Mouse (Mus musculus) intestine, postnatal 0 days (tissue): ENCODE results near the gene Lcat. TPM values are rescaled to one million over a fixed set of nuclear protein-coding genes. Genes with fewer than 3 reads are reported as not detected.

Experiments
- ATAC-seq: fragments of 200-750 bp; cut with Nextera tagmentation; 2 replicates; pipeline ENCODE4 v1.8.0; 2017; ENCODE audit warnings: mild to moderate bottlenecking, moderate TSS enrichment, moderate library complexity
- H3K27ac ChIP-seq: fragments of 300-500 bp; sonication (generic); 2 replicates; pipeline ENCODE4 v1.5.1; 2014; ENCODE audit warnings: mild to moderate bottlenecking, low read depth, low read length, moderate library complexity
- H3K27me3 ChIP-seq: fragments of 300-500 bp; sonication (generic); replicated peaks from 2 replicates; pipeline ENCODE4 v1.6.1; 2014; ENCODE audit warnings: low read length, mixed read lengths; ENCODE audit not compliant: control insufficient read depth, insufficient read depth
- H3K36me3 ChIP-seq: fragments of 300-500 bp; sonication (generic); 2 replicates; pipeline ENCODE4 v1.6.1; 2014; ENCODE audit warnings: mild to moderate bottlenecking, moderate library complexity; ENCODE audit not compliant: control insufficient read depth, insufficient read depth
- H3K4me1 ChIP-seq: fragments of 300-500 bp; sonication (generic); replicated peaks from 2 replicates; pipeline ENCODE4 v1.6.1; 2014; ENCODE audit warnings: antibody characterized with exemption, low read length, mixed read lengths; ENCODE audit not compliant: control insufficient read depth, insufficient read depth
- H3K4me2 ChIP-seq: fragments of 300-500 bp; sonication (generic); replicated peaks from 2 replicates; pipeline ENCODE4 v1.6.1; 2014; ENCODE audit warnings: low read depth, mild to moderate bottlenecking, moderate library complexity
- H3K4me3 ChIP-seq: fragments of 300-500 bp; sonication (generic); 2 replicates; pipeline ENCODE4 v1.5.1; 2014; ENCODE audit warnings: low read depth, low read length
- H3K9ac ChIP-seq: fragments of 300-500 bp; sonication (generic); 2 replicates; pipeline ENCODE4 v1.6.1; 2014; ENCODE audit warnings: mild to moderate bottlenecking, low read depth, low read length
- H3K9me3 ChIP-seq: fragments of 300-500 bp; sonication (generic); 2 replicates; pipeline ENCODE4 v1.6.1; 2016; ENCODE audit warnings: mixed run types; ENCODE audit not compliant: control insufficient read depth
- CTCF ChIP-seq: sonication (generic); IDR thresholded peaks from 2 replicates; pipeline ENCODE4 v1.5.1; 2016; ENCODE audit warnings: low read depth, mild to moderate bottlenecking, control low read depth, antibody characterized with exemption, moderate library complexity
- WGBS: fragments of 180-500 bp; shearing (Covaris S2); extraction: QIAGEN DNeasy Blood & Tissue Kit; methylation state at CpG from one replicate; pipeline ENCODE4 v1.1.7; 2014; 5-methylcytosine and 5-hydroxymethylcytosine counted together
- polyA plus RNA-seq: library from polyadenylated mRNA; unstranded; fragments of >200 nt; fragmentation: Nextera tagmentation; extraction: Ambion mirVana; gene quantifications from 2 replicates; pipeline ENCODE4 v1.2.1, GENCODE M21; 2015

Gene Lcat
- polyA plus RNA-seq, 1 experiment from 2014 or later: 0.20 TPM

DNA sequence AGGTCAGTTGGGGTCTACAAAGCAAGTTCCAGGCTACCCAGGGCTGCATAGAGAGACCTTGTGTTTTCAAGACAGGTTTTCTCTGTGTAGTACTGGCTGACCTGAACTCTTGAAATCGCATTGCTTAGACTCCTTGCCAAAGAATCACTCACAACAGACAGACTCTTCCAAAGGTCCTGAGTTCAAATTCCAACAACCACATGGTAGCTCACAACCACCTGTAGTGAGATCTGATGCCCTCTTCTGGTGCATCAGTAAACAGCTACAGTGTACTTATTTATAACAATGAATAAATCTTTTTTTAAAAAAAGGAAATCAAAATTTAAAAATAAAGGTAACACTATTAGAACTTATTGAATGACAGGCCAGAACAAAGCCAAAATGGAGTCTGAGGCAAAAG is 38.0 kb upstream of the Lcat start:
- Histone ChIP-seq H3K27ac (no peak overlapping the region), H3K36me3 (no peaks in the 10 kb centered on the region), H3K27me3 (no peaks in the 10 kb centered on the region), H3K9me3 (no peaks in the 10 kb centered on the region), H3K4me1 (no peaks in the 10 kb centered on the region), H3K4me2 (no peak overlapping the region), H3K4me3 (no peak overlapping the region), H3K9ac (no peak overlapping the region)
- WGBS: 98% methylated on average over 1 of the region's 1 CpGs
- TF ChIP-seq CTCF: peak; percentile 21; the same call in 1 of the 2 replicates
- ATAC-seq: no peak

DNA sequence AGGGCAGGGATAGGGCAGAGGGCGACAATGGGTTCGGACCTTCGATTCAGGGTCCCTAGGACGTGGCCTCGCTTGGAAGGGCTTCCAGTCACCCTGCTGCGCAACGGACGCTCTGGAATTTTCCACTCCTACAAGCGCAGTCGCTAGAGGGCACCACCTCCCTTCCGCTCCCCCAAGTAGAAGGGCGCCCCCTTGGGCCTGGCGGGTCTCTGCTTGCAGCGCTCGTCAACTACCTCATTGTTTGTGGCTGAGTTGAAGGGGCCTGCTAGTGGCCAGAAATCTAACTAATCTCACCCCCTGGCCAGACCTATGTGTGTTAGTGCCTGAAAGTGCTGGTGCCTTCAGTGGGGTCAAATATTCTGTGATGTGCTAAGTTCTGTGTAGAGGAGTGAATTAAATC is 36.1 kb upstream of the Lcat start, which contains the start of gene Dpep3:
Dpep3 (minus strand) TSS at position 105 of the 400 bp plus-strand sequence.
- Histone ChIP-seq H3K4me3 (no peak within 1 kb of the TSS), H3K9ac (no peak within 1 kb of the TSS), H3K36me3 (no peaks in the 10 kb centered on the region), H3K27ac (no peak within 1 kb of the TSS), H3K27me3 (no peaks in the 10 kb centered on the region), H3K4me1 (no peaks in the 10 kb centered on the region), H3K4me2 (no peak within 1 kb of the TSS), H3K9me3 (no peaks in the 10 kb centered on the region)
- WGBS: 94% methylated on average over 15 of the region's 15 CpGs
- no peak for ATAC-seq
- TF ChIP-seq CTCF: 0 out of 2 replicates have a peak, but pooled peaks have one; percentile 23

DNA sequence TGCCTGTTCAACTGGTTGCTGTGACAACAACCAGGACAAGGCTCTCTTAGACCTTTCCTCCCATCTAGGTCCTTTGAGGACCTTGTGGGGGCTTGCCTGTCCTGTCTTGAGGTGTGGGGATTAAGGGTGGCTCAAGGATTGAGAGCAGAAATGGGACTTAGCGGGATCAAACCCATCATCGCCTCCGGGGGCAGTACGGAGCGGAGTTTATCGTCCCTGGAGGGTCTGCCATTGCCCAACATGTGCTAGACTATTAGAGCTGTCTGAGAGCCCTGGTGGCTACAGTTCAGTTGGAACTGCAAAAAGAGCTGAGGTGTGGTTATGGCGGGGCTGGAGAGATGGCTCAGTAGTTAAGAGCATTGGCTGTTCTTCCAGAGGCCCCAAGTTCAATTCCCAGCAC is 32.2 kb upstream of the Lcat start:
- no peaks in the 10 kb centered on the region for H3K36me3 ChIP-seq
- H3K4me2 ChIP-seq: no peak overlapping the region
- no peaks in the 10 kb centered on the region for H3K4me1 ChIP-seq
- TF ChIP-seq CTCF: peak; percentile 9; the same call in 1 of the 2 replicates
- H3K27ac ChIP-seq: no peak overlapping the region
- no peaks in the 10 kb centered on the region for H3K27me3 ChIP-seq
- no peak overlapping the region for H3K4me3 ChIP-seq
- no peaks in the 10 kb centered on the region for H3K9me3 ChIP-seq
- ATAC-seq: no peak
- no peak overlapping the region for H3K9ac ChIP-seq
- WGBS: 76% methylated on average over 7 of the region's 7 CpGs

DNA sequence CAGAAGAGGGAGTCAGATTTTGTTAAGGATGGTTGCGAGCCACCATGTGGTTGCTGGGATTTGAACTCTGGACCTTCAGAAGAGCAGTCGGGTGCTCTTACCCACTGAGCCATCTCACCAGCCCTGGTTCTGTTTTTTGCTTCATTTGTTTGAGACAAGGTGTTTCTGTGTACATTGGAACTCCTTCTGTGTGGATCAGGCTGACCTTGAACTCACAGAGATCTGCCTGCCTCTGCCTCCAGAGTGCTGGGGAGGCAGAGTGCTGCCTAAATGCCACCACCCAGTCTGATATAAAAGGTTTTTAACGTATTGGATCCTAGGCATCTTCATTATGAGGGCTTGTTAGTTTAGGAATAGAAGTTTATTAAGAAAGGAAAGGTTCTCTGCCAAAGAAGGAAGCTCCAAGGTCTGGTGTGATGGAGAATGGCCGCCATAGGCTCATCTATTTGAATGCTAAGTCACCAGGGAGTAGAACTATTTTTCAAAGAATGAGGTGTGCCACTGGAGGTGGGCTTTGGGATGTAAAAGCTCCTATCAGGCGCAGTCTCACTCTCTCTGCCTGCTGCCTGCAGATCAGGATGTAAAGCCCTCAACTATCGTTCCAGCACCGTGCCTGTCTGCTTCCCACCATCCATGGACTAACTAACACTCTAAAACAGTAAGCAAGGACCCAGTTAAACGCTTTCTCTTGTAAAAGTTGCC is 28.0 kb upstream of the Lcat start:
- Histone ChIP-seq H3K9ac (no peak overlapping the region), H3K27ac (no peak overlapping the region), H3K4me1 (no peaks in the 10 kb centered on the region), H3K36me3 (no peaks in the 10 kb centered on the region), H3K4me2 (no peak overlapping the region), H3K9me3 (no peaks in the 10 kb centered on the region), H3K4me3 (no peak overlapping the region), H3K27me3 (no peaks in the 10 kb centered on the region)
- 76% methylated on average over 8 of the region's 8 CpGs for WGBS
- no peak for ATAC-seq
- TF ChIP-seq CTCF: no peak

DNA sequence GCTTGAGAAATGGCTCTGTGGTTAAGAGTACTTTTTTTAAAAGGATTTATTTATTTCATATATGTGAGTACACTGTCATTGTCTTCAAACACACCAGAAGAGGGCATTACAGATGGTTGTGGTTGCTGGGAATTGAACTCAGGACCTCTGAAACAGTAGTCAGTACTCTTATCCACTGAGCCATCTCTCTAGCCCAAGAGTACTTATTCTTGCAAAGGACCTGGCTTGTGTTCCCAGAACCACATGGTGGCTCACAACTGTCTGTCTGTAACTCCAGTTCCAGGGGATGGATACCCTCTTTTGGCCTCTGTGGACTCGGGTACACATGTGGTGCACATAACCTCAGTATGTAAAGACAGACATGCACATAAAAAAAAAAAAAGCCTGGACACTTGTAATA is 26.2 kb upstream of the Lcat start:
- TF ChIP-seq CTCF: no peak
- H3K4me3 ChIP-seq: no peak overlapping the region
- H3K27ac ChIP-seq: no peak overlapping the region
- H3K9me3 ChIP-seq: no peaks in the 10 kb centered on the region
- no peaks in the 10 kb centered on the region for H3K36me3 ChIP-seq
- ATAC-seq: no peak
- H3K4me1 ChIP-seq: no peaks in the 10 kb centered on the region
- WGBS: 94% methylated on average over 1 of the region's 1 CpGs
- peaks cover 8% of the 10 kb centered on the region; the same call in 1 of the 2 replicates for H3K27me3 ChIP-seq
- H3K9ac ChIP-seq: no peak overlapping the region
- no peak overlapping the region for H3K4me2 ChIP-seq

DNA sequence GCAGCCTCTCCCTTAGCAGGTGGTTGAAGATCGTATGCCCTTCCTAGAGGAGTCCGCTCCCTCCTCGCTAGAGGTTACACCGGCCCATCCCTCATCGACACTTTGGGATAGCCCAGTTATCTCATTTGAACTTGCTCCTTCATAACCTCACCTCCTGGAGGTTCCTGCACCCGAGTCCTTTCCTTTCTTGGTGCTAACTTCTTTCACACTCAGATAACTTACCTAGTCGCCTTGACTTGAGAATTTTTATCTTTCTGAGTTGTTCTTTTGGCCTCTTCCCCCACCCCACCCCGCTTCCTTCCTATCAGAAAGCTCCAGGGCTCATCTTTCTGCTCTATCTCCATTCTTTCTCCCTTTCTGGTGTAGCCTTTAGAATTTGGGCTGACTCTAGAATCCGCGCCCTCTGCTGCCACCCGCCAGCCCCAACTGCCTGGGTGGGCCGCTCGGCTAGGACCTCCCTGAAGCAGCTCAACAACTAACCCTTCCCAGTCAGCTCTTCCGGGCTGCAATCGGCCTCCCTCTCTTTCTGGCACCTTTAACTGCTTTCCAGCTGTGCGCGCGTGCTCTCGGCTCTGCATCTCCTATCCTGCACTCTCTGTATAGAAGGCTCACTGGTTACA is 23.6 kb upstream of the Lcat start:
- no peak for ATAC-seq
- no peaks in the 10 kb centered on the region for H3K36me3 ChIP-seq
- peak overlapping the region; percentile 80 for H3K4me2 ChIP-seq
- H3K4me3 ChIP-seq: peak overlapping the region; percentile 3; the same call in 1 of the 2 replicates
- H3K27me3 ChIP-seq: peaks cover 8% of the 10 kb centered on the region; the same call in 1 of the 2 replicates
- peak overlapping the region; percentile 41 for H3K27ac ChIP-seq
- no peak overlapping the region for H3K9ac ChIP-seq
- 11% methylated on average over 19 of the region's 19 CpGs for WGBS
- H3K4me1 ChIP-seq: no peaks in the 10 kb centered on the region
- no peaks in the 10 kb centered on the region for H3K9me3 ChIP-seq
- TF ChIP-seq CTCF: no peak
